Mouse (Mus musculus) WW6 (cell line): ENCODE data around the gene Endod1.

ENCODE experiments used
- DNase-seq: peaks from one replicate; pipeline ENCODE4 v3.0.0-alpha.2; 2013; ENCODE audit warnings: low read depth, low spot score

Endod1 gene

DNA sequence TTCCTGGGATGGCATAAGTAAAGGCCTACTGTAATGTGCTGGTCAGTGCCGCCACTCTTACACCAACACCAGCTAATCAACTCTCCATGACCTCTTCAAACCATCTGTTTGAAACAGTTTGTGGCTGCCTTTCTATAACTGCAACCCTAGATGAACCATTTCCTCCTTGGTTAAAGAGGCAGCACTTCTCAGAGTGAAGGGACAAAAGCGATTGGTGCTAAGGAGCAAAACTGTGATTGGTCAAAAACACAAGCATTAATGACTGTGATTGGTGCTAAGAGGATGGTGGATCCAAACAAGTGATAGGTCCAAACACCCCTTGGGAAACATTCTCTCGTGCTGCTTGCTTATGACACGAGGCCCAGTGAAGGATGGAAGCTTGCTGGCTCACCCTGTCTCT lies 45.5 kb downstream of the Endod1 start:
- DNase-seq = no peak

DNA sequence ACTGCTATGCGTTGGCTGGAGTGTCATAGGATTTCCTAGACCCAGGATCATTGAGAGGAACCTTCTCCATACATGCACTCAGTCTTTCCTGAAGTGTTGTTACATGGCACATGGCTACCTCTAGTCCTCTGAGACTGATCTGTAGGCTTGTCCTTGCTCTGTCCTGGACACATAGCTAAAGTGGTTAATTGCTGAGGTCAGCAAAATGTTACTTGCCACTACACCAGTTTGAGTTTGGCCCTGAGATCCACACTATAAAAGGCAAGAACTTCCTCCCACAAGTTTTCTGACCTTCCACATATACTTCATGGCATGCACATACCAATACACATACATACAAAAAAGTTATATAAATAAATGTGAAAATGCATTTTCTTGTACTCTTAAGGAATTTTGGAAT lies 64.7 kb downstream of the Endod1 start:
- DNase-seq = no peak

DNA sequence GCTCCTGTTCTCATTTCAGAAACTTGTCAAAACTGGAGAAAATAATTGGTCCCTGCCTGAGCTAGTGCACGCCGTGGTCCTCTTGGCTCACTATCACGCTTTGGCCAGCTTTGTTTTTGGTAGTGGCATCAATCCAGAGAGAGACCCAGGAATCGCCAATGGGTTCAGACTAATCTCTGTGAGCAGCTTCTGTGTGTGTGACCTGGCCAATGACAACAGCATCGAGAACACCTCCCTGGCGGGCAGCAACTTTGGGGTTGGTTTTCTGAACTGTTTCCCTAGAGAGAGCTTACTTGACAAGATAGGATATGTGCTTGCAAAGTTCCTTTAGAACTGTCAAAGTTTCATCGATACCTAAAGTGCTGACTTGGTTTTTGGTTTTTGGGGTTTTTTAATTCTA lies 66.8 kb downstream of the Endod1 start:
- no peak for DNase-seq

DNA sequence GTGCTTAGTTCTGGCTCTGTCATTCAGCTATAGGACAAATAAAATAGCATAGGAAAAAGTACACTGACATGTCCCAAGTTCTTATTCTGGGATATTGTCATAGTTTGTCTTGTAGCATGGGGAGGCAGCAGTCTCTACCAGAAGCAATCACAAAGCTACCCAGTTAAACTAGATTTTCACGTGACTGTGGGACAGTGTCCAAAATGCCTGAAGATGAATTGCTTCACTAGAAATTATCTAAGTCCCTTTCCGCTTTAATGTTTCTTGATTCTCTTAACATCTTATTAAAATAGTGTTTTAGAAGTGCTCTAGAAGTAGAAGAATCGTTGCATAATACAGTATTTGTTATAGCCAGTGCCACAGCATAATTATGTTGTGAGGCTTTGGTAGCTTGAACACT lies 67.3 kb downstream of the Endod1 start:
- no peak for DNase-seq

DNA sequence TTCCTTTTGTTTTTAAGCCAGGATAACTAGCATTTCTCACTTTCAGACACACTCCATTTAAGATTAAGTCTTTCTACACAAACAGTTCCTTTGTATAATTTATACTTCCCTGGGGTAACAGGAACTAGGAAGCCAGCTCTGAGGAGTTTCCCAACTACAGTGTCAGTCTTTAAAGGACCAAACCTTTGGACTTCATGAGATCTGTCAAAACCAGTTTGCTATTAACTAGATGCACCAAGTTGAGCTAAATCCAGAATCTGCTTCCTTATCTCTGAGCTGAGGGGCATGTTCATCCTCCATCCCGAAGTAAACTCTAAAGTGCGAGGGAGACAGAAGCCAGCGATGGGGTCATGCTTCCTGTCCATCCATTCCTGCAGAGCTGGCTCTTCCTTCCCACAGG lies 74.0 kb downstream of the Endod1 start:
- DNase-seq = no peak

DNA sequence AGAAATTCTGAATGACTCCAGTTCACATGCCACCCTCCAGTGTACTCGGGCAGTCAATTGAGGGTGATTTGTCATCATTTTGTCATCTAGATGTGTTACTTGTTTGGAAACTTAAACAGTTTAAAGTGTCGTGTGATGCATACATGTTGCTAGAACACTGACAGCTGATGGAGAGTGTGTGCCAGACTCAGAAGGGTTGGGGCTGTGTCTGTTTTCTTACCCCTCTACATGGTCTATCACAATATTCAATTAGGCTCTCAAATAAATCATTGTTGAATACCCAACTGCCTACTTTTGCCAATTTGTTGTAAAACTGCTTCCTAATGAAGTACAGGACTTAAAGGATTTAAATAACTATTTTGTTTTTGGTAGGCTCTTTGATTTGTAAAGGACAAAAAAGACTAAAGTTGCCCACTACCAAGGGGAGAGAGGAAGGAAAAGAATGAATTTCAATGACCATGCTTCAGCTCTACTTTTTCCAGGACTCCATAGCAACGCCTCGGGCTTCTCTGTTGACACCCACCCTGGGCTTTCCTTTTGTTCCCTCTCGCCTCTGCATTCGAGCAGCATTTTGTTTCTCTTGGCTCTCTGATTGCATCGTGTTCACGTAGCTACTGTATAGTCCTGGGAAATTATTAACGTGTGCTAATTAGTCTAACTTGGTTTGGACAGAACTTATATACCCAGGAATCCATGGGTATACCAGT lies 76.9 kb downstream of the Endod1 start:
- DNase-seq = no peak
